Mouse (Mus musculus) testis, adult 2 months (tissue): ENCODE measurements around the gene Grap. TPM values are rescaled to one million over a fixed set of nuclear protein-coding genes. Genes with fewer than 3 reads are reported as not detected.
A peak's percentile ranks its signal among the peaks of the same experiment; 100 is the strongest.

Experiments used
- H3K27ac ChIP-seq: fragments of 200-500 bp; 2 replicates; pipeline ENCODE4 v1.5.1; 2012; ENCODE audit warnings: low read depth, low read length; ENCODE audit not compliant: control insufficient read depth, insufficient read depth
- H3K27me3 ChIP-seq: fragments of 200-500 bp; 2 replicates; pipeline ENCODE4 v1.6.1; 2012; ENCODE audit warnings: mild to moderate bottlenecking, low read length, moderate library complexity; ENCODE audit not compliant: control insufficient read depth, insufficient read depth
- H3K36me3 ChIP-seq: fragments of 200-500 bp; 2 replicates; pipeline ENCODE4 v1.6.1; 2012; ENCODE audit warnings: mild to moderate bottlenecking, low read length; ENCODE audit not compliant: control insufficient read depth, insufficient read depth
- H3K4me1 ChIP-seq: fragments of 200-500 bp; 2 replicates; pipeline ENCODE4 v1.6.1; 2012; ENCODE audit warnings: low read length; ENCODE audit not compliant: control insufficient read depth, insufficient read depth
- H3K4me3 ChIP-seq: fragments of 200-500 bp; 2 replicates; pipeline ENCODE4 v1.5.1; 2012; ENCODE audit warnings: low read depth, mild to moderate bottlenecking, low read length, moderate library complexity, mixed read lengths; ENCODE audit not compliant: control insufficient read depth
- CTCF ChIP-seq: fragments of 200-500 bp; IDR thresholded peaks from 2 replicates; pipeline ENCODE4 v1.5.1; 2012; ENCODE audit warnings: low read depth, mild to moderate bottlenecking, inconsistent platforms, low read length, moderate library complexity; ENCODE audit not compliant: control insufficient read depth, insufficient read depth, insufficient replicate concordance
- POLR2A ChIP-seq: fragments of 200-500 bp; IDR thresholded peaks from 2 replicates; pipeline ENCODE4 v1.6.1; 2012; ENCODE audit warnings: low read depth, mild to moderate bottlenecking, inconsistent platforms, low read length, moderate library complexity; ENCODE audit not compliant: control insufficient read depth
- polyA plus RNA-seq: library from polyadenylated mRNA; depleted of rRNA; stranded (reverse); fragments of >200 nt; gene quantifications from 2 replicates; pipeline ENCODE4 v1.2.3, GENCODE M21; 2012

Gene Grap
- polyA plus RNA-seq, 1 experiment: 2.2 TPM

GRCm38 (mm10) chr11:61617293-61617975, 35.6 kb upstream of the Grap start:
- TF ChIP-seq CTCF (no peak), POLR2A (no peak)
- H3K36me3 ChIP-seq: no peaks in the 10 kb centered on the region
- H3K4me1 ChIP-seq: peaks cover 28% of the 10 kb centered on the region
- no peaks in the 10 kb centered on the region for H3K27me3 ChIP-seq
- no peak overlapping the region for H3K4me3 ChIP-seq
- peak overlapping the region; percentile 52 for H3K27ac ChIP-seq

GRCm38 (mm10) chr11:61618131-61618530, 34.9 kb upstream of the Grap start:
- H3K4me3 ChIP-seq: no peak overlapping the region
- H3K27ac ChIP-seq: peak overlapping the region; percentile 50
- H3K36me3 ChIP-seq: no peaks in the 10 kb centered on the region
- TF ChIP-seq POLR2A (no peak), CTCF (no peak)
- peaks cover 28% of the 10 kb centered on the region for H3K4me1 ChIP-seq
- H3K27me3 ChIP-seq: no peaks in the 10 kb centered on the region

- Histone ChIP-seq H3K27ac (peak overlapping the region; percentile 39; the same call in 1 of the 2 replicates), H3K36me3 (no peaks in the 10 kb centered on the region), H3K4me3 (no peak overlapping the region), H3K4me1 (peaks cover 28% of the 10 kb centered on the region), H3K27me3 (no peaks in the 10 kb centered on the region)
- TF ChIP-seq POLR2A (no peak), CTCF (no peak)
Observed at GRCm38 (mm10) chr11:61618571-61618970, 34.5 kb upstream of the Grap start.

- Histone ChIP-seq H3K27ac (peak overlapping the region; percentile 76), H3K36me3 (no peaks in the 10 kb centered on the region), H3K4me1 (peaks cover 28% of the 10 kb centered on the region), H3K27me3 (no peaks in the 10 kb centered on the region), H3K4me3 (peak overlapping the region; percentile 27; the same call in 1 of the 2 replicates)
- no peak for TF ChIP-seq POLR2A
- TF ChIP-seq CTCF: no peak
Observed at GRCm38 (mm10) chr11:61619356-61619755, 33.7 kb upstream of the Grap start.

GRCm38 (mm10) chr11:61619791-61620241, 33.2 kb upstream of the Grap start:
- TF ChIP-seq POLR2A (no peak), CTCF (no peak)
- peak overlapping the region; percentile 87 for H3K27ac ChIP-seq
- peak overlapping the region; percentile 49 for H3K4me3 ChIP-seq
- H3K27me3 ChIP-seq: no peaks in the 10 kb centered on the region
- H3K4me1 ChIP-seq: peaks cover 28% of the 10 kb centered on the region
- no peaks in the 10 kb centered on the region for H3K36me3 ChIP-seq

- peak overlapping the region; percentile 87 for H3K27ac ChIP-seq
- TF ChIP-seq POLR2A (peak; percentile 99), CTCF (peak; percentile 74; the same call in 1 of the 2 replicates)
Observed at GRCm38 (mm10) chr11:61620254-61620670, 32.8 kb upstream of the Grap start.

GRCm38 (mm10) chr11:61620762-61621161, 32.3 kb upstream of the Grap start:
- H3K4me3 ChIP-seq: peak overlapping the region; percentile 76
- H3K4me1 ChIP-seq: peaks cover 24% of the 10 kb centered on the region
- TF ChIP-seq CTCF (no peak), POLR2A (no peak)
- H3K27me3 ChIP-seq: no peaks in the 10 kb centered on the region
- peak overlapping the region; percentile 87 for H3K27ac ChIP-seq
- no peaks in the 10 kb centered on the region for H3K36me3 ChIP-seq

More at GRCm38 (mm10) chr11:61620254-61620670, 32.8 kb upstream of the Grap start:
- Histone ChIP-seq H3K4me1 (peaks cover 28% of the 10 kb centered on the region), H3K36me3 (no peaks in the 10 kb centered on the region), H3K4me3 (peak overlapping the region; percentile 76), H3K27me3 (no peaks in the 10 kb centered on the region)
